Mouse (Mus musculus) limb, embryonic 10.5 days (tissue): ENCODE results near the gene Med21. TPM values are rescaled to one million over a fixed set of nuclear protein-coding genes. Genes with fewer than 3 reads are reported as not detected.

Experiments
- polyA plus RNA-seq: library from polyadenylated mRNA; unstranded; fragments of >200 nt; fragmentation: Nextera tagmentation; extraction: Ambion mirVana; gene quantifications from 2 replicates; pipeline ENCODE4 v1.2.1, GENCODE M21; 2016

The Med21 gene
- polyA plus RNA-seq, 1 experiment from 2014 or later, result 139 TPM

Other genes starting within 250 kb of the Med21 start
- gene Itpr2, start 140.3 kb upstream of the Med21 start, polyA plus RNA-seq, result 3.7 and 3.8 TPM in 2 replicates
- gene Fgfr1op2, start 65.3 kb upstream of the Med21 start, polyA plus RNA-seq, result 84.2 and 87.8 TPM in 2 replicates
- gene Ints13, start 64.7 kb upstream of the Med21 start, polyA plus RNA-seq, result 80.1 and 101 TPM in 2 replicates
- gene Tm7sf3, start 277 bp downstream of the Med21 start, polyA plus RNA-seq, result 23.5 and 25.8 TPM in 2 replicates
- 20.0 and 24.6 TPM in 2 replicates for gene Stk38l, start 82.4 kb downstream of the Med21 start, polyA plus RNA-seq
- 1.8 and 4.6 TPM in 2 replicates for gene Arntl2, start 153.5 kb downstream of the Med21 start, polyA plus RNA-seq
- gene Smco2, start 207.6 kb downstream of the Med21 start, polyA plus RNA-seq, result not detected in 2 replicates
- 31.9 and 37.0 TPM in 2 replicates for gene Ppfibp1, start 245.9 kb downstream of the Med21 start, polyA plus RNA-seq